Mouse (Mus musculus) bone marrow, adult 2 months (tissue): ENCODE measurements around the gene Sp7. TPM values are rescaled to one million over a fixed set of nuclear protein-coding genes. Genes with fewer than 3 reads are reported as not detected.
"Not testable (repeated sequence)": the region's sequence is repeated elsewhere in the genome, so short reads cannot be mapped to it uniquely, and the experiment has no call there.

Experiments used
- H3K27ac ChIP-seq: fragments of 200-500 bp; 2 replicates; pipeline ENCODE4 v1.5.1; 2012; ENCODE audit warnings: low read depth, mild to moderate bottlenecking, control low read depth, inconsistent platforms, low read length; ENCODE audit not compliant: control insufficient read depth, poor library complexity, insufficient read depth
- H3K4me1 ChIP-seq: fragments of 200-500 bp; 2 replicates; pipeline ENCODE4 v1.6.1; 2011; ENCODE audit warnings: low read length; ENCODE audit not compliant: control insufficient read depth, insufficient read depth
- H3K4me3 ChIP-seq: fragments of 200-500 bp; replicated peaks from 2 replicates; pipeline ENCODE3; 2011; ENCODE audit warnings: mild to moderate bottlenecking, low read depth, low read length, control low read depth; ENCODE audit not compliant: control insufficient read depth
- CTCF ChIP-seq: fragments of 200-500 bp; IDR thresholded peaks from 2 replicates; pipeline ENCODE4 v1.5.1; 2011; ENCODE audit warnings: low read length, control low read depth; ENCODE audit not compliant: control insufficient read depth, insufficient read depth
- POLR2A ChIP-seq: fragments of 200-500 bp; IDR thresholded peaks from 2 replicates; pipeline ENCODE4 v1.6.1; 2011; ENCODE audit warnings: low read depth, mild to moderate bottlenecking, control low read depth, low read length, borderline replicate concordance; ENCODE audit not compliant: control insufficient read depth
- WGBS: fragments of 180-500 bp; shearing (Covaris S2); methylation state at CpG from one replicate; pipeline ENCODE4 v1.1.7; 2018; 5-methylcytosine and 5-hydroxymethylcytosine counted together
- polyA plus RNA-seq: library from polyadenylated mRNA; stranded (reverse); fragments of >200 nt; gene quantifications from 2 replicates; pipeline ENCODE4 v1.2.4, GENCODE M21; 2011; ENCODE audit warnings: low replicate concordance; ENCODE audit not compliant: missing spikeins, insufficient read depth, insufficient read length

Gene Sp7
- polyA plus RNA-seq, 1 experiment: 3.2 TPM

DNA sequence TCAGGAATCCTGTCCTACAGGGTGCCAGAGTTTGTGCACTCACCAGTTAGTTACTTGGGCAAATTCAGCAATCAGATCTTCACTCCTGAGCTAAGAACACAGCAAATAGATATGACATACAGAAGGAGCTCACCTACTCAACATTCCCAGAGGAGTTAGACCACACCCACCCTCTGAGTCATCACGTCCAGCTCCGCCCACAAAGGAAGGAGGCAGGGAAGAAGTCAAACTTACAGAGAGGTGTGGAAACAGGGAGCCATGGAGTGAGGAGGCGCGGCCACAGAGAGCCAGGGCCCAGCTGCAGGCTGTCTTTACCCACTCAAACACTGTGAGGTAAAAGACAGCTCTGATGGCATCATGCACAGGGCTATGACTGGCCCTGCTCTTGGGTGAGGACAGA lies 20.5 kb downstream of the Sp7 start:
- H3K4me3 ChIP-seq: no peak overlapping the region
- no peak overlapping the region for H3K27ac ChIP-seq
- TF ChIP-seq POLR2A: no peak
- no peak for TF ChIP-seq CTCF
- H3K4me1 ChIP-seq: peaks cover 4% of the 10 kb centered on the region; the same call in 1 of the 2 replicates
- 85% methylated on average over 4 of the region's 4 CpGs for WGBS

GRCm38 (mm10) chr15:102344490-102344889 lies 22.5 kb downstream of the Sp7 start:
- TF ChIP-seq POLR2A (no peak), CTCF (no peak)
- Histone ChIP-seq H3K4me1 (no peaks in the 10 kb centered on the region), H3K27ac (no peak overlapping the region), H3K4me3 (no peak overlapping the region)
- 95% methylated on average over 3 of the region's 3 CpGs for WGBS

DNA sequence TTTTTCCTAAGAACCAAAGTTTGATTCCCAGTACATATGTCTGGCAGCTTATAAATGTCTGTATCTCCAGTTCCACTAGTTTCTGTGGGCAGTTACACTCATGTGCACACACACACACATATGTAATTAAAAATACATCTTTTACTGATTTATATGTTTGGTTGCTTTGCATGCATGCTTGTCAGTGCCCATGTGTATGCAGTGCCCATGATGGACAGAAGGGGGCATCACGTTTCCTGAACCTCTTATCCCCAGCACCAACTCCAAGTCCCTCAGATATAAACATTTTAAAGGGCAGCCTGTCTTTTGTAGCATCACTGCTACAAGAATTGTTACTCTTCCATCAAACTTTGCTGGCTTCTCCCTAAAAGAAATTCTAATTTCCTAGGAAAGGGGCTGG lies 25.4 kb downstream of the Sp7 start:
- no peak overlapping the region for H3K4me3 ChIP-seq
- TF ChIP-seq POLR2A (no peak), CTCF (peak; percentile 62)
- 5% methylated on average over 1 of the region's 1 CpGs for WGBS
- no peak overlapping the region for H3K27ac ChIP-seq
- no peaks in the 10 kb centered on the region for H3K4me1 ChIP-seq

DNA sequence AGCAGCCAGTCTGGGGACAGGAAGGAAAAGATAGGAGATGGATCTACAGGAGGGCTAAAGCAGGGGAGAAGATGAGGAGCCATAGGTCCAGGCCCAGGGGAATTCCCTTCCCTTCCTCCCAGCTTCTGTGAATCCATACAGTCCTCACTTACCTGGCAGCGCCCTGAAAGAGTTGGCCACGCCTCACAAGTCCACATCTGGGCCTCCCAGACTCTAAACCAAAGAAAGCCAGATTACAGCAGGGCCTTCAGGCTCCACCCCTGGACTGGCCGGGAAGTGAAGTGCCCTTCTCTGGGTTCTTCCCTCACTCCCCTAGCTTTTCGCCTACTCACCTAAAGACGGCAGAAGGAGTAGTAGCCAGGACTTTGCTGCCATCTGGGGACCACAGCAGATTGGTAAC lies 27.4 kb downstream of the Sp7 start:
- no peak for TF ChIP-seq CTCF
- TF ChIP-seq POLR2A: no peak
- no peaks in the 10 kb centered on the region for H3K4me1 ChIP-seq
- WGBS: 80% methylated on average over 5 of the region's 5 CpGs
- H3K27ac ChIP-seq: no peak overlapping the region
- H3K4me3 ChIP-seq: no peak overlapping the region

DNA sequence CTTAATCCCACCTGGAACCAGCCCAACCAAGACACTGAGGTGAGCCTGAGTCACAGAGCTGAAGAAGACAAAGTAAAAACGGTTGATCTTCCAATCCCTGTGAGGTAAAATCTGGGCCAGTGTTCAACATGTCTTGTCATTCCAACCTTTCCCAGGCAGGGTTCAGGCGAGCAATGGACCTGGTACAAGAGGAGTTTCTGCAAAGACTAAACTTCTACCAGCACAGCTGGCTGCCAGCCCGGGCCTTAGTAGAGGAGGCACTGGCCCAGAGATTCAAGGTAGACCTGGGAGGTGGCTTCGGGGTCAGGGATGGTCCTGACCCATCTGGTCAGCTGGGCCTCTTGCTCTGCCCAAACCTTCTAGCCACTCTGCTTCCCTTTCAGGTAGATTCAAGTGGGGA lies 30.0 kb downstream of the Sp7 start:
- 86% methylated on average over 4 of the region's 4 CpGs for WGBS
- no peak for TF ChIP-seq CTCF
- no peak for TF ChIP-seq POLR2A
- Histone ChIP-seq H3K4me1 (no peaks in the 10 kb centered on the region), H3K4me3 (no peak overlapping the region), H3K27ac (no peak overlapping the region)

DNA sequence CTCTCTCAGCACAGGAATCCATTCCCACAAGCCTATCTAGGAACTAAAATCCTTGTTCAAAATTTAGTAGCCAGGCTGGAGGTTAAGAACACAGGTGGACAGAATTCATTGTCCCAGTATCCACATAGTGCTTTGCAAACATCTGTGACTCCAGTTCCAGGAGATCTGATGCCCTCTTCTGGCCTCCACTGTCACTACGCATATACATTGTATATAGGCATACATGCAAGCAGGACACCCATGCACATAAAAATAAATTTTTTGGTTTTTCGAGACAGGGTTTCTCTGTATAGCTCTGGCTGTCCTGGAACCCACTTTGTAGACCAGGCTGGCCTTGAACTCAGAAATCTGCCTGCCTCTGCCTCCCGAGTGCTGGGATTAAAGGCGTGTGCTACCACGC lies 31.1 kb downstream of the Sp7 start:
- WGBS: 85% methylated on average over 5 of the region's 5 CpGs
- not testable (repeated sequence) for H3K4me1 ChIP-seq, H3K27ac ChIP-seq, H3K4me3 ChIP-seq

DNA sequence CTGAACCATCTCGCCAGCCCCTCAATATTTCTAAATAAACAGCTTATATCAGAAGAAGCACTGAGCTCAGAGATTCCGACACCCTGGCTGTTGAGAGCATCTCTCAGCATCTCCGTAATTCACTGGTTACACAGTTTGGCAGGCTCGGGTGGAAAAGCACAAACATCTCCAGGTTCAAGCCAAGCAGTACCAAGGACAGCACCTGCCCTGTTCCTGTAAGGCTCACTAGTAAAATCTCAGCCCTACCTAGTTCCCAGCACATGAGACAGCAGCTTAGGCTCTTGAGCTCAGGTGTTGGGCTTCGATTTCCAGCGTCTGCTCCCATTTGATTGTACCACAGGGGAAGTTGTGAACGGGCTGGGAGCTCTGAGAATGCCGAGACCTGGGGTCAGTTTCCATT lies 31.7 kb downstream of the Sp7 start:
- no peak overlapping the region for H3K4me3 ChIP-seq
- no peak for TF ChIP-seq CTCF
- TF ChIP-seq POLR2A: no peak
- 93% methylated on average over 8 of the region's 8 CpGs for WGBS
- no peaks in the 10 kb centered on the region for H3K4me1 ChIP-seq
- H3K27ac ChIP-seq: no peak overlapping the region

GRCm38 (mm10) chr15:102331610-102332015 lies 35.4 kb downstream of the Sp7 start, which contains the start of gene Myg1:
Gene Myg1, plus strand, starts transcription at chr15:102331709.
- TF ChIP-seq CTCF: no peak
- TF ChIP-seq POLR2A: peak; percentile 68; the same call in 1 of the 2 replicates
- Histone ChIP-seq H3K27ac (peak within 1 kb of the TSS; percentile 64; the same call in 1 of the 2 replicates), H3K4me3 (peak within 1 kb of the TSS; percentile 95), H3K4me1 (peaks cover 2% of the 10 kb centered on the region; the same call in 1 of the 2 replicates)
- under 1% methylated on average over 30 of the region's 30 CpGs for WGBS

DNA sequence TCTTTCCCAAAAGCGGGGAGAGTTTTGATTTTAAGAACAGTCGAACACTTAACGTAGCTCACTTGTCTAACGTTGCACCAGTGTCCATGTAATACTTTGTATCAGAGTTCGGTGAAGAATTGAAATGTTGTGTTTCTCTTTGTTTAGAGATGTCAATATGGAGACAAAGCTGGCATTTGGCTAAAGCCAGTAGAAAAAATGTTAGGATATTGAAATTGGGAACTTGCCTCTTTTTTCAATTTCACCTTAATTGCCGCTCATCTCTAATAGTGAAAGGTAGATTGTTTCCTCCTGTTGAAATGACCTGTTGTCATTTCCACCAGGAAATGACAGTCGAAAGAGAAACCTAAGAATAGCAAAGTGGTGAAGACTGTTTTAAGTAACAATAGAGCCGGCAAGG lies 40.1 kb downstream of the Sp7 start:
- TF ChIP-seq CTCF (no peak), POLR2A (no peak)
- peak overlapping the region; percentile 99 for H3K4me3 ChIP-seq
- H3K27ac ChIP-seq: no peak overlapping the region
- WGBS: 35% methylated on average over 8 of the region's 8 CpGs
- peaks cover 3% of the 10 kb centered on the region; the same call in 1 of the 2 replicates for H3K4me1 ChIP-seq
